Mouse (Mus musculus) heart, postnatal 36 days (tissue): Measurements from ENCODE around the gene Med13l. TPM values are rescaled to one million over a fixed set of nuclear protein-coding genes. Genes with fewer than 3 reads are reported as not detected.

Source experiments
- DNase-seq, 2 experiments: peaks; one replicate each; pipeline ENCODE4 v3.0.0; 2021 to 2022
- intact Hi-C: fragments of 180-260 bp; cut with DNase I; formaldehyde crosslinking; loops from one replicate; pipeline ENCODE4 v1.15.1; 2025
- total RNA-seq, 2 experiments: library from RNA; stranded (reverse); gene quantifications; 2 replicates each; pipeline ENCODE4 v1.2.3; 2021

Med13l gene
- total RNA-seq, 2 experiments from 2014 or later = 29.7 to 32.2 TPM

- intact Hi-C loops = no loop called here
- DNase-seq = no peak
Observed at GRCm38 (mm10) chr5:118620330-118620910, 59.9 kb downstream of the Med13l start.

- no peak for DNase-seq
- intact Hi-C loops = no loop called here
Observed at GRCm38 (mm10) chr5:118621877-118622276, 61.4 kb downstream of the Med13l start.

GRCm38 (mm10) chr5:118622346-118622745 lies 61.9 kb downstream of the Med13l start:
- no peak for DNase-seq
- intact Hi-C loops = no loop called here

- no peak for DNase-seq
- intact Hi-C loops = no loop called here
Observed at GRCm38 (mm10) chr5:118623797-118624196, 63.3 kb downstream of the Med13l start.

- intact Hi-C loops = no loop called here
- DNase-seq = no peak
Observed at GRCm38 (mm10) chr5:118627630-118628029, 67.2 kb downstream of the Med13l start.

- intact Hi-C loops = no loop called here
- no peak for DNase-seq
Observed at GRCm38 (mm10) chr5:118628211-118628610, 67.7 kb downstream of the Med13l start.

- intact Hi-C loops = no loop called here
- no peak for DNase-seq
Observed at GRCm38 (mm10) chr5:118632346-118632745, 71.9 kb downstream of the Med13l start.

GRCm38 (mm10) chr5:118633106-118633505 lies 72.6 kb downstream of the Med13l start:
- DNase-seq = no peak
- intact Hi-C loops = no loop called here

- no peak for DNase-seq
- intact Hi-C loops = loop anchor here (2.0 kb wide), 1 partner anchor 19 kb away; no protein-coding TSS in a partner anchor
Observed at GRCm38 (mm10) chr5:118635476-118636187, 75.2 kb downstream of the Med13l start.

GRCm38 (mm10) chr5:118636399-118637369 lies 76.2 kb downstream of the Med13l start:
- DNase-seq = no peak
- intact Hi-C loops = no loop called here

- no peak for DNase-seq
- intact Hi-C loops = no loop called here
Observed at GRCm38 (mm10) chr5:118637931-118638330, 77.5 kb downstream of the Med13l start.

GRCm38 (mm10) chr5:118638534-118639109 lies 78.1 kb downstream of the Med13l start:
- intact Hi-C loops = no loop called here
- DNase-seq = no peak

- no peak for DNase-seq
- intact Hi-C loops = no loop called here
Observed at GRCm38 (mm10) chr5:118639117-118639707, 78.7 kb downstream of the Med13l start.

GRCm38 (mm10) chr5:118644041-118644440 lies 83.6 kb downstream of the Med13l start:
- no peak for DNase-seq
- intact Hi-C loops = no loop called here

GRCm38 (mm10) chr5:118644511-118644910 lies 84.0 kb downstream of the Med13l start:
- intact Hi-C loops = no loop called here
- no peak for DNase-seq

- intact Hi-C loops = no loop called here
- no peak for DNase-seq
Observed at GRCm38 (mm10) chr5:118645196-118645805, 84.8 kb downstream of the Med13l start.

GRCm38 (mm10) chr5:118646897-118647296 lies 86.4 kb downstream of the Med13l start:
- intact Hi-C loops = no loop called here

GRCm38 (mm10) chr5:118647384-118647783 lies 86.9 kb downstream of the Med13l start:
- no peak for DNase-seq
- intact Hi-C loops = no loop called here

More at GRCm38 (mm10) chr5:118646897-118647296, 86.4 kb downstream of the Med13l start:
- DNase-seq = no peak

- no peak for DNase-seq
- intact Hi-C loops = no loop called here
Observed at GRCm38 (mm10) chr5:118649215-118650006, 88.9 kb downstream of the Med13l start.
